Mouse (Mus musculus) layer of hippocampus, adult 9-10 months (tissue): ENCODE measurements at regions not wholly inside any gene's neighbourhood (a gene's known extent, or its start where the extent isn't known, plus 50 kb on each side); places are given as distances from the start of the nearest gene placed in this dataset.
A peak's percentile ranks its signal among the peaks of the same experiment; 100 is the strongest.

Source experiments
- DNase-seq: peaks from one replicate; pipeline ENCODE4 v3.0.0; 2022; ENCODE audit warnings: low spot score

DNA sequence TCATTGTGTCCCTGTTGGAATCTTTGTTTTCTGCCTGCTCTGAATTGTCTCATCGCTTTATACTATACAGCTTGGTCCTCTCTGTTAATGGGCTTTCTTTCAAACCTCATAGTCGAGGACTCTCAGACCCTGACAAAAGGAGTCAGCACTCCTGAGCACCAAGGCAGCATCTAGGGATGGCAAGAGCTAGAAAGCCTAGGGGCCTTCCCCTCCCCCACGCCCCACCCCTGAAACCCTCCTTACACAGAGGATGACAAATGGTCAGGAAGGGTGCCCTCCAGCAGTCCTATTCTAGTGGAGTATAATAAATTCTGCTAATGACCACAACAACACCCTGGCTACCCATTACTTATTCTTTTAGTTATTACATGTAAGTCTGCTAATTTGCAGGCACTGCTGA is 74.4 kb downstream of the Tbx19 start:
- no peak for DNase-seq

DNA sequence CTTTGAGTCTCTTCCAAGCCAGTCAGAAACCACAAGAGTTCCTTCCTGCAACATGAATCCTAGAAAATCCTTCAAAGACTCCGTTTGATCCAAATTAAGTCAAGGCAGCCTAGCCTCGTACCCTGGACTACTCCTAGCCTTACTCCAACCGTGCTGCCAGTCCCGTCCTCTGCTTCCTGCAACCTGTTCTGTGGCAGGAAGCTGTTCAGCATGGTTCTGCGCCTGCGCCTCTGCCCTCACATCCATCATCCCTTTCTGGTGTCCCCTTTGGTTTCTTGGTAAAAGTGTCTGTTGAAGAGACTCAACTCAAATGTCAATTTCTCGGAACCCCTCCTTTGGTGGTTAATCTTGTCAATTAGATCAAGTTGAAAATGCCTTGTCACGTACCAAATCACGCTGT is 75.8 kb downstream of the Tbx19 start:
- DNase-seq: no peak

GRCm38 (mm10) chr1:165084179-165084578 is 76.4 kb downstream of the Tbx19 start:
- no peak for DNase-seq

GRCm38 (mm10) chr1:165080351-165080750 is 80.2 kb downstream of the Tbx19 start:
- DNase-seq: no peak

- DNase-seq: no peak
Measured at GRCm38 (mm10) chr1:165077313-165077712, 83.3 kb downstream of the Tbx19 start.

DNA sequence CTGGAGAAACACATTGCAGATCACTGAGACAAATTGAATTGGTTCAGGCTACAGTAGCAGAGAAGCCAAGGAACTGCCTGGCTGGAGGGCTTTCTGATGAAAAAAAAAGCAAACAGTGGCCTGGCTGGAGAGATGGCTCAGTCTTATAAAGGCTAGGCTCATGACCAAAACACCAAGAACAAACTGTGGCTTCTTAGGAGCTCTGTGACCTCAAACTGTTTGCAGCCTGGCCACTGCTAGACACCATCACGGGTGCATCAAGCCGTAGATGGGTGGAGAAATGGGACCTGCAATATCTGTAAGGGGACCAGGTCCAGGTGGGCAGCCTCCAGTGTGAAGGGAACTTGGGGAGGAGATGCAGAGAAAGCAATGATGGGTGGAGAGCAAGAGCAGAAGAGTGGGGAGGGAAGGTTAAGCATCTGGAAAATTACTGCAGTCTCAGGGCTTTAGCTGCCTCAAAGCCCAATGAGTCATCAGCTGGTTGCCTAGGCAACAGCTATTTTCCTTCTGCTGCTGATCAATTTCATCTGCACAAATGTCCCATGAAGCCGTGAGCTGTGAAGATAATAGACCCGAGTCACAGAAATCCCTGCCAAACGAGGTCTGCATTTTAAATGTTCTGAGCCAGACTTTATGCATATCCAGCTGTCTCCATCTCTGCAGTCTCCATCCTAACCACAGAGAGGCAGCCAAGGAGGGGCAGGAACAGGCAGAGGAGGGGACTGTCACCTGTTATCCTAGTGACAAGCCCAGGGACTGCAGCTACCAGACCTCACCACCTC is 85.1 kb downstream of the Tbx19 start:
- DNase-seq: peak; percentile 91

DNA sequence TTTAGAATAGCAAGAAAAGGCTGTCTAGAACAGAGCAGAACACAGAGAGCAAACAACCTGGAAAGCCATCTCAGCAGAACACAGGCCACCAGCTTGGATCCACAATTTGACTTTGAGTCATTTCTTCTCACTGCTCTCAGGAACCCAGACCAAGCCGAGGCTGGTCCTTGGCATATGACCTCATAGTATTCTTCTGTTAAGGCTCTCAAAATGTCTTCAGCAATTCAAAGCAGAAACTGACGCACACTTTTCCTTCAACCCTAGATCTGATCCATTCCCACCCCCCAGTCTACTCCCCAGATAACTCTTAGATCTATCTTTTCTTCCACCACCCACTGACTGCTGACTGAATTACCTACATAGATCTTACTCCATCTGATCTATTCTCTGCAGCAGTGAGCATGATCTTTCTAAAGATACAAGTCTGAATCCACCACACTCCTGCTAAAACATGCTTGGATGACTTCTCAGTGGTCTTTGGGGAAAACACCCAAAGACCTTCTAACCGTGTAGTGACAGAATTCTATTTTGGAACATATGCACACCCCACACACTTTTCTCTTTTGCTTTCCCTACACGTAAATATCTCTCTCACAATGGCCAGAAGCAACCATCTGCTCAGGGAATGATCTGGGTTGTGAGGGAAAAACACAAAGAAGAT is 88.6 kb downstream of the Tbx19 start:
- DNase-seq: no peak

- no peak for DNase-seq
Measured at GRCm38 (mm10) chr1:165064981-165065380, 95.6 kb downstream of the Tbx19 start.

DNA sequence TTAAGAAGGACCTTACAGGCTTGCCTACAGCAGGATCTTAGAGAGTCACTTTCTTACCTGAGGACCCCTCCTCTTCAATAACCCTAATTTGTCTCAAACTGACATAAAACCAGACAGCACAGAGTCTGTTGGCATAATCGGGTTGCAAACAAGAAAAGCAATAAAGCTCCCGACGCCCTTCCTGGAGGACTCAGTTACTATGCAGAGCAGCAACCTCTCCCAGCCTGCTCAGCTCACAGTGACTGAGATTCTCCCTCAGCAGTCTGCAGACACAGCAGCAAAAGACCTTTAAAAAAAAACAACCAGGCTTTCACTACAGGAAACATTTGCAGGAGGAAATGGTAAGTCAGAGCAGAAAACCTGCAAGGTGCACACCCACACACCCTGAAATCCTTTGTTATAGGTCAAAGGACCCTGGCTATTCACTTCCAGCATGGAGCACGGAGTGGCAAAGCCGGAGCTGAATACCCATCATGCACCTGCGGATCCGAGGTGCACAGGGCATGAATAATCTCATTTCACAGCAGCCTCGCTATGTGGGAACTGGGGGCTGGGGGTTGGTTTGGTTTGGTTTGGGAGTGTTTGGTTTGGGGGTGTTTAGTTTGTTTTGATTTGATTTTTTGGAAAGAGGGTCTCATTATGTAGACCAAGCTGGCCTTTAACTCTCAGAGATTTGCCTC is 97.6 kb downstream of the Tbx19 start:
- no peak for DNase-seq

DNA sequence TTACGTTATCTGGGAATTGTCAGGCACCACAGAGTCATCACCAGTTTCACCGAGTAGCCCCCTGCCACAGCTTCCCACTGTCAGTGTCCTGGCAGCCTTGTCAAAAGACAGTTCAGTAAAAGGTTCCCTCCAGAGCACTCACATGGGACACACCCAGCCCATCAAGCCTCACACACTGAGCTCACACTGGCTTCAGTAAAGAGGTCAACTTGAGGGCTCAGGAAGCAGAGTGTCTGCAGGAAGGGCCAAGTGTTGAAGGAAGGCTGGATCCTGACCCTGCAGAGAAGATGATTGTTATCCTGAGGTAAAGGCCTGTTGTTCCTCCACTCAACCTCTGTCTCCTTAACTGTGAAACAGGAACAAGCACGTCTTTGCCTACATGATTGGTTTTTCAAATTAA is 99.2 kb downstream of the Tbx19 start:
- no peak for DNase-seq

DNA sequence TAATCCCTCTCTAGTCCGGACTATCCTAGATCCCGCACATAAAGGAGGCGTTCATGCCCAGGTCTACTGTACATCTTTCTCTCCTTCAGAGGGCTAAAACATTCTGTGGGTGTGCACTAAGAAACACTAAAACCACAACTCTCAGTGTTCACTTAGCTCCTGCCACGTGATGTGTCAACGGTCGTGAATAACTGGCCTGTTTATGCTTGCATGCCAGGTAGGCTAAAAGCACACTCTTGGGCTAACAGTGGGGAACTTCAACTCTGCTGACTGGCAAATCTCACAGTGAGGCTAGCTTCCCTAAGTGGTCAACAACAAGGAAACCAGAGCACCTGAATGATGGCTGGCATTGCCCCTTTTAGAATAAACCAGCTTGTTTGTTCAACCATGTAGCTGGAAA is 106.3 kb downstream of the Tbx19 start:
- no peak for DNase-seq

- no peak for DNase-seq
Measured at GRCm38 (mm10) chr1:165051294-165051693, 109.3 kb downstream of the Tbx19 start.

DNA sequence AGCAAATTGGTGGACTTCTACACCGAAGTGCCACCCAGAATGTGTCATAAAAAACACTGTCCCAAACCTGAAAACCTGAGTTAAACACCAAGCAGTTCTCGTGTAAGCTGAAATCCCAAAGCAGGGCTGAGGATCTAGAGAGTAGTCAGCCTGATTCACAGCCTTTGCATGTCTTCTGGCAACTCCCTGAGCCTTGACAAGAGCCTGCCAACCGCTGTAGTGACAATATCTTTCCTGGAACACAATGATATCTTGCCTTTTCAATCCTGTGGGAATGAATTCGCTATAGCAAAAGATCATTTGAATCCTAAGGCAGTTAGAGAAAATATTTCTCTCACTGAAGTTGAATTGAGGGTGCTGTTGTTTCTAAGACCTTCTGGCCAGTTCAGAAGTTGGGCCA is 110.4 kb downstream of the Tbx19 start:
- no peak for DNase-seq

- DNase-seq: no peak
Measured at GRCm38 (mm10) chr1:165046637-165047036, 111.3 kb upstream of the Xcl1 start.

DNA sequence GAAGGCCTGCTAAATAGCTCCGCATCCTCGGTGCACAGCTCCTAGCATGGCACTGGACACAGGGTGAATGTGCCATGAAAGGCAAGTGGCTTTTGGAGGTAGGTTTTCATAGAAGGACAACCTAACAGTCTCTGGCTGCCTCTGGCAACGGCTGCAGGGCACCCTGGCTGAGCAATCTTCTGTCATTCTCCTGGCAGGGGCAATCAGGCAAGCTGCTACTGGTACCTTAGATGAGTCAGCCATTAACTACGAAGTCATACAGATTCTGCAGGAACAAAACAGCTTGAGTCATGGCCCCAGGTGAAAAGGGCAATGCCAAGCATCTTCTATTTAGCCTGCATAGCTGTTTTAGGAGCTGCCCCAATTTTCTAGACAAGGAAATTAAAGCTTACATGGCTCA is 110.7 kb upstream of the Xcl1 start:
- DNase-seq: no peak

DNA sequence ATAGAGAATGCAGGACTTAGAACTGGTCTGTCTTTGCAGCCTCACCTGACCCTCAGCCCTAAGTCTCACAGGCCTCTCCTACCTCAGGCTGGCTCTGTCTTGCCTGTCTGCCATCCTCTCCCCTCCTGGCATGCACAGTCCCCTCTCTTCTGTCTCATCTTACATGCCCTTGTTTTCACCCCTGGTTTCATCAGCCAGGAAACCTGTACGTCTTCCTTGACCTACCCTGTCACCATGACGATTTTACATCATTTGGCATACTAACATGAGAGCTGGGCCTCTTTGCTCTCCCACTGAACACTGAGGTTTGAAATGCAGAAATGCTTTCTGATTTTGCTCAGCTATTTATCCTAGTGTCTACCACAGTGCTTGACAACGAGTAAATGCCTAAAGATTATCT is 108.0 kb upstream of the Xcl1 start:
- DNase-seq: no peak

DNA sequence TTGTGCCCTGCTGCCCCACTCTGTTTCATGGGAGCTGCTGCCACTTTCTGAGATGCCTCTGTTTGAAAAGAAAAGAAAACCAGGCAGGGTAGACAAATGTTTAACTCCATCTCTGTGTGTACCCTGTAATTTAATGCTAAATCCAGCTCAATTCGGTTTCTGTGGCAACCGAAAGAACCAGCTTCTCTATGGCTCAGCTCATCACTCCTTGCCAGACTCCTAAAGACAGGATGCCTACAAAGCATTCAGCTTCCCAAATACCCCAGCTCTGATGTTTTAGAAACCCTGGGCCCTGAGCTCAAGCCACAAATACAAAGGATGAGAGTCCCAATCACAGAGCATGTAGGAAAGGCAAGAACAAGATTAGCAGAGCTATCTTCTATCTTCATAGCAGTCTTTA is 106.8 kb upstream of the Xcl1 start:
- no peak for DNase-seq

DNA sequence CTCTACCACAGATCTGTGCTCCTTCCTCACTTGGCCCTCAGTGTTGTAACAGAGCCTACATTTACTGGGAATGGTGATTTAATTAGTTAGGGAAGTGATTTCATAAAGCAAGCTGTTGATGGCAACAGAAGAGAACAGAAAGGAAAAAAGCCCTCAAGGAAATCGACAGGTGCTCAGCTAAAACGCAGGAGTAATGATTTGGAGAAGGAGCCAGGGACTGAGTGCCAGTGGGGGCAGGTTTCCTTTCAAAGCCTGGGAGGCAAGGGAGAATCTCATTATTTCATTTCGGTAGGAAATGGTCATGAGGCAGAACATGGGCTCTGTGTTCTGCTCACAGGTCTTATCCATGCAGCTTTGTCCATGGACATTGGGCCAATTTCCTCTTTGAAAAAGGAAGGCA is 101.3 kb upstream of the Xcl1 start:
- DNase-seq: no peak

DNA sequence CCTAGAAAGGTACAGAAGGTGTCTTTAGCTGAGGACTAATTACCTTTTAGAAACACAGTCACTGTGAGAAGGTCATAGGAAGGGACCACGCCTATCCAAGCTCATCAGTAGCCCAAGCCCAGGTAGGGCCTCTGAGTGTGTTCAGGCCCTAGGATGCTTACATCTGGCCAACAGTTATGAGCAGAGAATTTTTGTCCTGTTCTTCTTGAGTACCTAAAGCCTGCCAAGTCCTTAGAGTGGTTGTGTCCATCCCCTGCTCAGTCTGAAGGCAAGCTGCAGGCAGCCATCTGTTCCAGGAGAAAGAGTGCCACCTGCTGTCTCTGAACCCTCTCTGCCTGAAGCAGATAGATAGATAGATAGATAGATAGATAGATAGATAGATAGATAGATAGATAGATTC is 100.3 kb upstream of the Xcl1 start:
- DNase-seq: no peak

- DNase-seq: no peak
Measured at GRCm38 (mm10) chr1:165020960-165021563, 85.7 kb upstream of the Xcl1 start.

GRCm38 (mm10) chr1:165018692-165019309 is 83.5 kb upstream of the Xcl1 start:
- no peak for DNase-seq

- no peak for DNase-seq
Measured at GRCm38 (mm10) chr1:165018236-165018635, 82.9 kb upstream of the Xcl1 start.
